Mouse (Mus musculus): Measurements from ENCODE around the gene Pdxdc1.

GRCm38 (mm10) chr16:13785932-13786331 lies 117.0 kb downstream of the Pdxdc1 start:
- TF ChIP-seq POLR2A (IDR thresholded peaks at IDR 0.05; ENCODE audit: borderline replicate concordance, low read depth, low read length) = no peak
- no peak for TF ChIP-seq CTCF (IDR thresholded peaks at IDR 0.05; ENCODE audit: low read depth, low read length)

Measured in bone marrow macrophage, adult 2 months (primary cell).